Mouse (Mus musculus): Measurements from ENCODE around the gene Smdt1.
"Not testable (repeated sequence)": the region's sequence is repeated elsewhere in the genome, so short reads cannot be mapped to it uniquely, and the experiment has no call there.

Gene Smdt1

DNA sequence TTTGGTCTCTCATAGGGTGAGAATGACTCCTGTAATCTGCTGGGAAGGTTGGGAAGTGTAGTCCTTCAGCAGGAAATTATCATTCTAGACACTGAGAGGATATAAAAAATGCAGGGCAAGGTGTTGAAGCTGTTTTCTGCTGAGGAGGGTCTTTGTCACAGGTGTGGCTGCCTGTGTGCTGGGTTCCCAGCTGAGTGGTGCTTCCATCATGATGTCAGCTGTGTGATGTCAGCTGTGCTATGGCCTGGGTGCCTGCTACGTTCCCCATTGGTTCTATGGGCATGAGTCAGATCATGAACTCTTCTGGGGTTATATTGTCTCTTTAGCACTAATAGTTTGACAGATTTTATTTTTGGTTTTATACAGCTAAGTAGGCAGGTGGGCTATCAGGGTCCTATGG is 30.1 kb downstream of the Smdt1 start:
- no peak for DNase-seq (ENCODE audit: extremely low read depth, low read depth)

DNA sequence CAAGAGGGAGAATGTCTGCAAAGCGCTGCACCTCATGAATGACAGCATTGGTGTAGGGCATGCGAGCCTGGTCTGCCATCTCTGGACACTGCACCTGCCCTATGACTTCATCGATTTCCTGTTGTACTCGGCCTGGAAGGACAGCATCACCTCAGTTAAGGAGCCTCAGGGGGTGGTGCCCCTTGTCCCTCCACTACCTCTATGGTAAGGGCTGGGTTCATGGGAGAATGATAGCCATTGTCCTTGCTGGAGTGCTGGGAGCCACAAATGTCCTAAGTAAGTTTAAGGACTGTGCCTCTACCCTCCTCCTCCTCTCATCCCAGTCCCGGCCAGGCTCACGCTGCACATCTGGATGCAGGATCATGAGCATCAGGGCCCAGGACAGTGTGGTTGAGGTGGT is 33.7 kb downstream of the Smdt1 start:
- no peak for DNase-seq (ENCODE audit: extremely low read depth, low read depth)

DNA sequence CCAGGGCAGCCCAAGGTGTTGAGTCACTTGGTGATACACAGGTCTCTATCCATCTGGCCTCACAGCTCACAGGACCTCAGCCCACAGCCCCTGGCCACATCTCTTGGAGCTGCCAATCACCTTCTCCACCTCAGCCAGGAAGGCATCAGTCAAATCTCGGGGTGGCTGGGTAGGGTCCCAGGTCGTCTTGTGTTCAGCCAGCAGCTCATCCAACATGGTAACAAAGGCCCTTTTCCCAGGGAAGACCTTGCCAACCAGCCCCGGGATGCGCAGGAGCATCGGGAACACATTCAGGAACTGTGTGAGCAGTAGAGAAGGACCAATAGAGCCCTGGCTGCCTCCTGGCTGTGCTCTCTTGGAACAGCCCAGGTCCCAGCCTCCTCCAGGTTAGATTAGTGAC is 34.2 kb downstream of the Smdt1 start:
- no peak for DNase-seq (ENCODE audit: extremely low read depth, low read depth)

DNA sequence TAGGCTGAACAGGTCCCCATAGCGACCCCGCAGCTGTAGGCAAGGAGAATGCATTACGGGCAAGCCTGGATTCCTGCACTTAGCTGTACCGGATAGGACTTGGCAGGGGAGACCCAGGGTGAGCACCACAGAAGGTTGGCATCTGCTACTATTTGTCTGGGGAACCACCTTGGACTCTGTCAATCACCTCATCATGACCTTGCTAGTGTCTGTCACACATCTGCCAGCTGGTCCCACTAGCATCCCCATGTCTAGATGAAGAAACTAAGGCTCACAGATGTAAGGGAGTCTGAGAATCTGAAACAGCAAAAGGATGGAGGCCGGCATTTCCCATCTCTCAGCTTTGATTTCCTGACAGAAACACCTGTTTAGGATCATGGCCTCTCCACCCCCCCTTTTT is 35.7 kb downstream of the Smdt1 start:
- no peak for DNase-seq (ENCODE audit: extremely low read depth, low read depth)

DNA sequence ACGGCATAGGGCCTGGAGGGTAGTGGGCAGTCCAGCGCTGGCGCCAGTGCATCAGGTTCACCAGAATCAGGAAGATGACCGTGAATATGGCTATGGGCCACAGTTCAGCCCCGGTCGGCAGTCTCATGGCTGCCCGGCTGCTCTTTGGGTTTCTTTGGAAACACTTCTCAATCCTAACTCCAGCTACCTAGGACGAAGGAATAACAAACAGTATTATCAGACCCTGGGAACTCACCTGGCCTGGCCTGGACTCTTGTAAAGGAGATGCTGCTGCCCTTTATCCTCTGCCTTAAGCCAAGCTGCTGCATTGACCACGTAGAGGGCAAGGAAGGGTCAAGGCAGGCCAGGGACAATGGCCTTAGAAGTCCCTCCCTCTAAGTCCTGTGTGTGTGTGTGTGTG is 37.1 kb downstream of the Smdt1 start:
- no peak for DNase-seq (ENCODE audit: extremely low read depth, low read depth)

DNA sequence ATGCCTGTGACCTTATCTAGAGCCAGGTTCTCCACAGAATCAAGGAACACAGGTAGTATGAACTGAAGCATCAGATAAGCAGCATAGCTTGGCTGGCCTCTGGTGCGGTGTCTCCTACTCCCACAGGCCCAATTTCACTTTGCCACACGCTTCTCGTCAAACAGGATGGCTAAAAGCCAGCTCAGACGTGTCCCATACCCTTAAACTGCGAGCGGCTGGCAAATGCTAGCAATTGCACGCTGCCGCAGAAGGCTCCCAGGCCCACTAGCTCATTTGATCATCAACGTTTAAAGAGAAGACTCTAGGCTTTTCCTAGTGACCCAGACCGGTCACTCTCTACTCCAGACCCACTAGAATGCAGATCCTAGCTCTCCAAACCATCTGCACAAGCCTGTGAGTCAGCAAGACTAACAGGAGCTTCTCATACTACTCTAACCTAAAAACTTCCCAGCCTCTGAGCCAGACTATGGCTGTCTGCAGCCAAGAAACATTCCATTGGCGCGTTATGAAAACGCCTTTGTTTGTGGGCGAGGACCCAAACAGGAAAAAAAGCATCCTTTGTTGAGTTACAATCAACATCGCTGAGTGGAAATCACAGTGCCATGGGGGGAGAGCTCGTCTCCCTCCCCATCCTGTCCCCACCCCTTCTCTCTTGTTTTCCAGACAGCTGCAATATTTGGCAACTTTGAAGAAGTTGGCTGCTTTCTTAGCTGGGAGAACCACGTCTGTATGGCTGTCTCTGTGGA is 37.8 kb downstream of the Smdt1 start:
- DNase-seq (ENCODE audit: extremely low read depth, low read depth) = no peak

DNA sequence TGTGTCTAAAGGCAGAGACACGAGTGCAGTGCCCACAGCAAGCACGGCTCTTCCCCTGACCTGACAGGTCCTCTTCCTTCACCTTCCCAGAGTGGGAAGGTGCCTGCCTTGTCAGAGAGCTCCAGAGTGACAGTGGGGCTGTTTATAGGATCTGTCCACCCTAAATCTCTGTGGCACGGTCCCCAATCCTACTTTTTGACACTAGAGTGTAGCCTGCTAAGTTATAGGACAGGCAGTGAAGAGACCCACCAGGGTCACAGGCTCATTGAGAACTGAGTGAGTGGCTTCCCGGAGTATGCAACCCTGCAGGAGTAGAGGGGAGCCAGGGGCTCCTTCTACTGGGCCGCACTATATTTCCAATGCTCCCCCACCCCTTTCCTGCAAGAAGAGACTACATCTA is 38.9 kb downstream of the Smdt1 start:
- no peak for DNase-seq (ENCODE audit: extremely low read depth, low read depth)

DNA sequence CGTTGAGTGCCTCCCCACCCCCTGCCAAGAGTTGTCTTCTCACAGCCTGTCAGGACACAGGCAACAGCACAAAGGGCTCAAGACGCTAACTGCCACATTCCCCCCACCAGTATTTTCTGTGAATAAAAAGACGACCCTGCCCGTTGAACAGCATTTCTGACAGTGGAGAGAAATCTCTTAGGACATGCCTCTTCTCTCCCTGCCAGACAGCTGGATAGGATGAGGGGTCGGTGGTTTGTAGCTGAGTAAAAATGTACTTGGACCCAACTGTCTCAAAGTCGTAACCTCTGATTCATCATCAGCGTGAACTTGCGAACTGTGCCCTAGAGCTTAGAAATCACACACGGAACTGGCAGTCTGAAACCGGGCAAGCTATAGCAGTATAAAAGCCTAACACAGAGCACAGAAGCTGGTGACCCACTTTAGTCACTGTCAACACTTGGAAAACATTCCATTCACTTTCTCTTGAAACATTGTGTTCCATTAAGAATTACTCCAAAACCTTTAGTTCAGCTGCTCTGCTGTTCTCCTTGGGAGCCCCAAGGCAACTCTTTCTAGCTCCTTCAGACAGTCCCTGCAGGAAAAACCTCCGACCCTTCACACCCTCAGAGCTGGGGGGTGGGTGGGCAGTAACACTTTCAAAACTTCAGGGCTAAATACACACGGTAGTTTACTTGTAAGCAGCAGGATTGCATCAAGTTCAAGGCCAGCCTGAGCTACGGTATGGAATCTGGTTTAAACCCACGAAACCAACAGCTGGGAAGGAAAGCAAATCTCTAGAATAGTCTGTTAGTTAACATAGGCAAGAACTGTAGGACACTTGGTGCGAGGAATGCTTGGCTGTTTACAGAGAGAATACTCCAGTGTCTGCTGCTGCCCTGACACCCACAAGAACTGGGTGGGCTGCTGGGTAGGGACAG is 39.8 kb downstream of the Smdt1 start:
- DNase-seq (ENCODE audit: extremely low read depth, low read depth) = no peak

DNA sequence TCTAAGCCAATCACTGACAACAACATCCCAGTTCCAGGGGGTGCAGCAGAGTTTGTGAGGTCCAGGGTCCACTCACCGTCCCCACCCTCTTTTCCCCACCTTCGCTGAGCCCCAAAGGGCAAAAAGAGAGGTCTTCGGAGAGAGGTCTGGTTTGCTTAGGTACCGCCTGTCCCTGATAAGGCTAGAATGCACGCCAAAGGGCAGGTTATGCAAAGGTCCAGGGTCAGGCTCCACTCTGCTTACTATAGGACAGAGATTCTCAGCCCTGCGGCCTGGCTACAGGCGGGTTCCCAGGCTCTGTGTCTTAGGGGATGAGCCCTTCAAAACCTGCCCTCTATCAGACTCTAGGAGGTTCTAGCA is 40.7 kb downstream of the Smdt1 start:
- DNase-seq (ENCODE audit: extremely low read depth, low read depth) = no peak

DNA sequence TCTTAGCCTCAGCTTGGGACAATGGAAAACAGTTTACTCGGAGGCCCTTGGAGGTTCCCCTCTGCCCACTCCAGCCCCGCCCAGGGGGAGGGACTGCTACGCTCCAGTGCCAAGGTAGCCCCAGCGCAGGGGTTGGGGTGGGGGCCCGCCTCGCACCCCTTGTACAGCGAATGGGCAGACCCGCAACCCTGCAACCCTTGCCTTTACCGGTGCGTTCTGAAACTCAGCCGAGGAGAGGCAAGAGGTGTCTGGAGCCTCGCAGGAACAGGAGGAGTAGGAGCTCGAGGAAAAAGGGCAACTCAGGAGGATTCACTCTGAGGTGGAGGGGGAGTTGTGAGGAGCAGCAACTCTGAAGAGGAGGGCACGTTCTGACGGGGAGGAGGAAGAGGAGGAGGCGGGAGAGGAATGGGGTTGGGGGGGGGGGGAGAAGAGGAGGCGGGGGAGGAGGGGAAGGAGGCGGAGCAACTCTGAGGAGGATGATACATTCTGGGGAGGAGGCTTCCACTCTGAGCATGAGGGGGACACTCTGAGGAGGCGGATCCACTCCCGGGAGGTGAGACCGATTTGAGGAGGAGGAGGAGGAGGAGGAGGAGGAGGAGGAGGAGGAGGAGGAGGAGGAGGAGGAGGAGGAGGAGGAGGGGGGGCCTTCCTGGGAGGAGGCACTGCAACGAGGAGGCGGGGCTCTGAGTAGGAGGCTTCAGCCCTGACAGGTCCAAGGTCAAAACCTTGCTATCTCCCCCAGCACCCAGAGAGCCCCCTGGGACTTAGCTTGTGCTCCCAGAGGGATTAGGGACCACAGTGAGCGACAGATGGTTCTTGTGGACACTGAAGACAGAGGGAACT is 41.3 kb downstream of the Smdt1 start, which contains the start of gene Cyp2d22:
Gene Cyp2d22, minus strand, starts transcription at position 390 of the 843 bp plus-strand sequence.
- no peak for DNase-seq (ENCODE audit: extremely low read depth, low read depth)

DNA sequence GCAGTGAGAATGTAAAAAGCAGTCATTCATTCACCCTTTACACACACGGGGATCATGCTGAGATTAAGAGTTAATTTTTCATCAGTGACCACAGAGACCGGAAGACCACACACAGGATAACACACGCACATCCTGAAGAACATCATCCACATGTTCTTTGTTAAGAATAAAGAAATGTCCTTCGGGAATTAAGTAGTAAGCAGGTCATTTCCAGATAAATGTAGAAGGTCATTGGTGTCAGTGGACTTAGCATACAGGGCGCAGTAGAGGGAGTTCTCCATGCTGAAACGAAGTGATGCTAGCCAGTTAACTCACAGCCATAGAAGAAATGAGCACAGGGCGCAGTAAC is 41.9 kb downstream of the Smdt1 start:
- no peak for DNase-seq (ENCODE audit: extremely low read depth, low read depth)

DNA sequence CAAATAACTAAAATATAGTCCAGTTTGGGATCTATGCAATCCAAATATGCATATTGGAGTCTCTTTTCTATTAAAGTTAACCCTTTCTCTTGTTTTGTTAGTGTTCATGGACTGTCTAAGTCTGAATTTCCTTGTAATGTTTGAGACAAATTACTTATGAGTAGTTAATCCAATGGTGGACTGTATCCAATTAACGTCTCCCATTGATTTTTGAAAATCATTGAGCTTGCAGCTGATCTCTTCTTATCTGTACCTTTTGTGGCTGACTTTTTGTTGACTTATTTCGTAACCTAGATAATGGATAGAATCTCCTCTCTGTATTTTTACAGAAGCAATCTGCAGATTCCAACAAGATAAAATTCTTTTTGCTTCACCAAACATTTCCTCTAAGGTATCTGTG is 43.7 kb downstream of the Smdt1 start:
- DNase-seq (ENCODE audit: extremely low read depth, low read depth) = no peak

DNA sequence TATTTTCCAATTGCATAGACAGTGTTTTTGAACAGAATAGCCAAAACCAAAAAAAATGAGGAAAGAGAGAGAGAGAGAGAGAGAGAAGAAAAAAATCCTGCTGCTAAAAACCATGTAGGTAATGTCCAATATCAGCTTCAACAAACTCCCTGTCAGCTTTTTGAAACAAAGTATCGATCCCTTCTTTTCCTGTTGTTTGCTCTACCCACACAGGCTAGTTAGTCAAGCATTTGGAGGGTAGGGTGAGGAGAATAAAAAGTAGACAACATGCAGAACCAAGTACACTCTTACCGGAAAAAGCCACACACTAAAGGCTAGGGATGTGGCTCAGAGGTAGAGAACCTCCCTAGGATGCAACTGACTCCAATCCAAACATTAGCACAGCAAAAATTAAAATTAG is 47.0 kb downstream of the Smdt1 start:
- DNase-seq (ENCODE audit: extremely low read depth, low read depth) = no peak

DNA sequence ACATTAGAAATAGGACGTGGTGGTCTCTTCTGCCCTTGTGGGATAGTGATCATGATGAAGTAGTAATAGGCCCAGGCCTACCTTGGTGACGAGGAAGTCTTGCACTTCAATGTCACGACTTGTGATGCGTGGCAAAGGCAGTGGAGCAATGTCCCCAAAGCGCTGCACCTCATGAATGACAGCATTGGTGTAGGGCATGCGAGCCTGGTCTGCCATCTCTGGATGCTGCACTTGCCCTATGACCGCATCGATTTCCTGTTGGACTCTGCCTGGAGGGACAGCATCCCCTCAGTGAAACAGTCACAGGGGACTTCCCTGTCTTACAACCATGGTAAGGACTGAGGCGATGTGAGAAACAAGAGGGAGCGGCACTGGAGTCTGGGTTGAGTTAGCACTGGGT is 51.2 kb downstream of the Smdt1 start:
- DNase-seq (ENCODE audit: extremely low read depth, low read depth) = not testable (repeated sequence)

DNA sequence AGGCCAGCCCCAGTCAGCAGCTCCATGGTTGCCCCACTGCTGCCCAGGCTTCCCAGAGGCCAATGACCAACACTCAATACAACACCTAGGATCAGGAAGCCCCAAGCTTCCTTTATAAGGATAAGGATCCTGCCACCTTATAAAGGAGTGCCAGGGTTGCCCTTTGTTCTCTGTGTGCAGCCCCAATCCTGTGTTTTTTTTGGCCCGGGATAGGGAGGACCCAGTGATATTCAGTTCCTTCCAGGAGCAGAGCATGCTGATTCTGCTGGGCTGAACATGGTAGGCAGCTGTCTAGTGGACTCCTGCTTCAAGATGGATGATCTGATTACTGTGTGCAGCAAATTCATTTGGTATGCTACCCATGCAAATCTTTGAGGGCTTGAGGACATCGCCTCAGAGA is 55.2 kb downstream of the Smdt1 start, which contains the start of gene Cyp2d11:
Gene Cyp2d11, minus strand, starts transcription at position 101 of the 400 bp plus-strand sequence.
- not testable (repeated sequence) for DNase-seq (ENCODE audit: extremely low read depth, low read depth)

DNA sequence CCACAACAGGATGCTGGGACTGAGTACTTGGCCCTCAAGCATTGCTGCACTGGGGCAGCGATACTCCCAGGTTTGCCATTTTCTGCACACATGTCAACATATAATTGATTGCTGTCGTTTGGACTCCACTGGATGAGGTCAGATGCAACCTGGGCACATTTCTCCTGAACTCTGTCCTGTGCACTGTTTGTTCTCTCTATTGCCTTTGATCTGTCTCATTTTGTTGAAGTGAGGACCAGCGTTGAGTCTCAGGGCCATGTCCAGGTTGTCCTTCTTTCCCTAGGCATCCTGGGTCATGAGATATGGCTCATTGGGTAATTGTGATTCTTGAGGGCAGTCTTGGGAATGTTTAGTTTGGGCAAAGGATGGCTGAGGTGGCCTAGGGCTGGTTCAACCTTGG is 57.2 kb downstream of the Smdt1 start:
- not testable (repeated sequence) for DNase-seq (ENCODE audit: extremely low read depth, low read depth)

All from MEL-GATA-1-ER (cell line).